Mouse (Mus musculus) small intestine, adult 2 months (tissue): Measurements from ENCODE around the gene Ulk4. TPM values are rescaled to one million over a fixed set of nuclear protein-coding genes. Genes with fewer than 3 reads are reported as not detected.

Experiments used
- H3K27ac ChIP-seq: fragments of 200-500 bp; 2 replicates; pipeline ENCODE4 v1.5.1; 2012; ENCODE audit warnings: low read depth, low read length, control low read depth, inconsistent platforms; ENCODE audit not compliant: insufficient read depth
- H3K27me3 ChIP-seq: fragments of 200-500 bp; 2 replicates; pipeline ENCODE4 v1.6.1; 2012; ENCODE audit warnings: mild to moderate bottlenecking, moderate library complexity, low read length, inconsistent platforms; ENCODE audit not compliant: control insufficient read depth, insufficient read depth
- H3K36me3 ChIP-seq: fragments of 200-500 bp; 2 replicates; pipeline ENCODE4 v1.6.1; 2012; ENCODE audit warnings: mild to moderate bottlenecking, low read length, control low read depth, inconsistent platforms; ENCODE audit not compliant: control insufficient read depth, insufficient read depth
- H3K4me1 ChIP-seq: fragments of 200-500 bp; 2 replicates; pipeline ENCODE4 v1.6.1; 2012; ENCODE audit warnings: low read length, inconsistent platforms, mixed read lengths; ENCODE audit not compliant: control insufficient read depth, insufficient read depth, insufficient read length
- H3K4me3 ChIP-seq: fragments of 200-500 bp; 2 replicates; pipeline ENCODE4 v1.5.1; 2012; ENCODE audit warnings: low read depth, mild to moderate bottlenecking, control low read depth, inconsistent platforms, low read length, moderate library complexity
- CTCF ChIP-seq: fragments of 200-500 bp; IDR thresholded peaks from 2 replicates; pipeline ENCODE4 v1.5.1; 2012; ENCODE audit warnings: low read depth, mild to moderate bottlenecking, control low read depth, inconsistent platforms, low read length, moderate library complexity, mixed read lengths; ENCODE audit not compliant: insufficient replicate concordance, insufficient read length; ENCODE audit errors: extremely low read depth
- POLR2A ChIP-seq: fragments of 200-500 bp; IDR thresholded peaks from 2 replicates; pipeline ENCODE4 v1.6.1; 2012; ENCODE audit warnings: low read depth, mild to moderate bottlenecking, control low read depth, inconsistent platforms, low read length, moderate library complexity
- WGBS: fragments of 180-500 bp; shearing (Covaris S2); methylation state at CpG from one replicate; pipeline ENCODE4 v1.1.7; 2018; 5-methylcytosine and 5-hydroxymethylcytosine counted together
- polyA plus RNA-seq: library from polyadenylated mRNA; depleted of rRNA; stranded (reverse); fragments of >200 nt; gene quantifications from 2 replicates; pipeline ENCODE4 v1.2.3, GENCODE M21; 2012

The Ulk4 gene
- polyA plus RNA-seq, 1 experiment: 0.65 TPM

- Histone ChIP-seq H3K36me3 (peaks cover 8% of the 10 kb centered on the region; the same call in 1 of the 2 replicates), H3K27me3 (no peaks in the 10 kb centered on the region), H3K4me1 (peaks cover 34% of the 10 kb centered on the region), H3K4me3 (no peak overlapping the region), H3K27ac (no peak overlapping the region)
- WGBS: 90% methylated on average over 4 of the region's 4 CpGs
- TF ChIP-seq POLR2A (no peak), CTCF (no peak)
Observed at GRCm38 (mm10) chr9:121305456-121305855, 28.5 kb upstream of the Ulk4 start.

- Histone ChIP-seq H3K4me1 (peaks cover 36% of the 10 kb centered on the region), H3K27ac (no peak overlapping the region), H3K4me3 (no peak overlapping the region), H3K36me3 (peaks cover 8% of the 10 kb centered on the region; the same call in 1 of the 2 replicates), H3K27me3 (no peaks in the 10 kb centered on the region)
- 83% methylated on average over 10 of the region's 10 CpGs for WGBS
- no peak for TF ChIP-seq CTCF
- no peak for TF ChIP-seq POLR2A
Observed at GRCm38 (mm10) chr9:121304520-121304919, 27.5 kb upstream of the Ulk4 start.

GRCm38 (mm10) chr9:121303748-121304147, 26.8 kb upstream of the Ulk4 start:
- TF ChIP-seq POLR2A (no peak), CTCF (no peak)
- 66% methylated on average over 9 of the region's 9 CpGs for WGBS
- no peaks in the 10 kb centered on the region for H3K27me3 ChIP-seq
- peaks cover 8% of the 10 kb centered on the region; the same call in 1 of the 2 replicates for H3K36me3 ChIP-seq
- H3K4me3 ChIP-seq: no peak overlapping the region
- peaks cover 41% of the 10 kb centered on the region for H3K4me1 ChIP-seq
- no peak overlapping the region for H3K27ac ChIP-seq

- 21% methylated on average over 6 of the region's 6 CpGs for WGBS
- peaks cover 8% of the 10 kb centered on the region; the same call in 1 of the 2 replicates for H3K36me3 ChIP-seq
- TF ChIP-seq POLR2A: no peak
- TF ChIP-seq CTCF: no peak
- H3K27me3 ChIP-seq: no peaks in the 10 kb centered on the region
- H3K27ac ChIP-seq: peak overlapping the region; percentile 60
- H3K4me3 ChIP-seq: no peak overlapping the region
- peaks cover 42% of the 10 kb centered on the region for H3K4me1 ChIP-seq
Observed at GRCm38 (mm10) chr9:121303086-121303485, 26.1 kb upstream of the Ulk4 start.

- no peaks in the 10 kb centered on the region for H3K27me3 ChIP-seq
- H3K4me1 ChIP-seq: peaks cover 42% of the 10 kb centered on the region
- H3K36me3 ChIP-seq: peaks cover 8% of the 10 kb centered on the region; the same call in 1 of the 2 replicates
- peak overlapping the region; percentile 9; the same call in 1 of the 2 replicates for H3K4me3 ChIP-seq
- 59% methylated on average over 8 of the region's 8 CpGs for WGBS
- TF ChIP-seq POLR2A: no peak
- TF ChIP-seq CTCF: peak; percentile 14; the same call in 1 of the 2 replicates
- peak overlapping the region; percentile 85 for H3K27ac ChIP-seq
Observed at GRCm38 (mm10) chr9:121302543-121302942, 25.5 kb upstream of the Ulk4 start.

- WGBS: 66% methylated on average over 22 of the region's 22 CpGs
- TF ChIP-seq POLR2A: no peak
- TF ChIP-seq CTCF: no peak
- Histone ChIP-seq H3K27me3 (no peaks in the 10 kb centered on the region), H3K4me3 (peak overlapping the region; percentile 24), H3K27ac (peak overlapping the region; percentile 84), H3K4me1 (peaks cover 46% of the 10 kb centered on the region), H3K36me3 (peaks cover 5% of the 10 kb centered on the region; the same call in 1 of the 2 replicates)
Observed at GRCm38 (mm10) chr9:121301041-121301920, 24.3 kb upstream of the Ulk4 start.

- Histone ChIP-seq H3K27me3 (no peaks in the 10 kb centered on the region), H3K36me3 (0 out of 2 replicates have a peak, but pooled peaks cover 1% of the 10 kb centered on the region), H3K27ac (peak overlapping the region; percentile 94), H3K4me1 (peaks cover 42% of the 10 kb centered on the region), H3K4me3 (peak overlapping the region; percentile 59)
- TF ChIP-seq POLR2A: peak; percentile 9; the same call in 1 of the 2 replicates
- TF ChIP-seq CTCF: no peak
- WGBS: 29% methylated on average over 19 of the region's 19 CpGs
Observed at GRCm38 (mm10) chr9:121299976-121300570, 23.1 kb upstream of the Ulk4 start.
